Mouse (Mus musculus): ENCODE measurements around the gene Pde2a. TPM values are rescaled to one million over a fixed set of nuclear protein-coding genes. Genes with fewer than 3 reads are reported as not detected.
A peak's percentile ranks its signal among the peaks of the same experiment; 100 is the strongest.

The Pde2a gene
- polyA plus RNA-seq, 1 experiment from 2014 or later = 14.3 TPM

DNA sequence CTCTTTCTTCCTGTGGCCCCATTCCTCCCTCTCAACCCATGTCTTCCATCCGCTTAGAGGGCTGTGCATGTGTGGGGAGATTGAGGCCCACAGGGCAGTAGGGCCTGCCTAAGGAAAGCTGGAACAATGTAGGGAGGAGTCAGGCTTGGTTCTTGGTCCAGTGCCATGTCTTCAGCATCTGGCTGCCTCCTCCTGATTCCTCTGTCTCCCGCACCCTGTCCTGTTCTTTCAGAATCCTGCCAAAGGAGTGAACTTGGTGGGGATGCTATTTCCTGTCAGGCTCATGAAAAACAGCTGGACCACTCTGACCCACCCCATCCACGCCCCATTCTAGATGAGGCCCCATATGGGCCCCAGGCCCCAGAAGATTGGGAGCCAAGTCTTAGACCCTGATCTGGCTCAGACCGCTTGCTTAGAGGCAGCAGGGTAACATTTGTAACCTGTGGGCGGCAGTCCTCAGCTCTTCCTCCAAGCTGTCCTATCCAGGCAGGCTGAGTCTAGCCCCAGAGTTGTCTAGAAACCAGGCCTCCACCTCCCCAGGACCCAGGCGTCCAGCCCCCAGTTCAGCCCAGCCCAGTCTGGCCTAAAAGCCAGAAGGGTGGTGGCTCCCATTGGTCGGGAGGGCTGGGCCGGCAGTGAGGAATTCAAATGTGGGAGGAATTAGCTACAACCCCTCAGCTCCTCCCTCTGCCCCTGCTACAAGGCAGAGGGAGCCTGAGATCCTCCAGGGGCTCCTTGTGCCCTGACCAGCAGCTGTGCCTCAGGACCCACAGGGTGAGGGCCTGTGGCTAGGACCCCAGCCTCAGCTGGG lies 27.6 kb upstream of the Pde2a start:
- Histone ChIP-seq H3K36me3 (ENCODE audit: control insufficient read depth, insufficient read depth) (peaks cover 12% of the 10 kb centered on the region), H3K9ac (ENCODE audit: low read depth, low read length) (no peak overlapping the region), H3K9me3 (replicated peaks; ENCODE audit: control insufficient read depth, low read length) (no peaks in the 10 kb centered on the region), H3K27me3 (ENCODE audit: control insufficient read depth, insufficient read depth, low read depth, low read length) (no peaks in the 10 kb centered on the region), H3K4me3 (ENCODE audit: low read depth, low read length) (no peak overlapping the region), H3K27ac (ENCODE audit: low read length) (no peak overlapping the region), H3K4me2 (ENCODE audit: low read depth, low read length) (no peak overlapping the region), H3K4me1 (ENCODE audit: control insufficient read depth, low read depth, low read length) (no peaks in the 10 kb centered on the region)
- 56% methylated on average over 8 of the region's 8 CpGs for whole genome bisulfite sequencing (ENCODE audit: insufficient replicate concordance)
- ATAC-seq (ENCODE audit: low read depth) = peak; percentile 52

DNA sequence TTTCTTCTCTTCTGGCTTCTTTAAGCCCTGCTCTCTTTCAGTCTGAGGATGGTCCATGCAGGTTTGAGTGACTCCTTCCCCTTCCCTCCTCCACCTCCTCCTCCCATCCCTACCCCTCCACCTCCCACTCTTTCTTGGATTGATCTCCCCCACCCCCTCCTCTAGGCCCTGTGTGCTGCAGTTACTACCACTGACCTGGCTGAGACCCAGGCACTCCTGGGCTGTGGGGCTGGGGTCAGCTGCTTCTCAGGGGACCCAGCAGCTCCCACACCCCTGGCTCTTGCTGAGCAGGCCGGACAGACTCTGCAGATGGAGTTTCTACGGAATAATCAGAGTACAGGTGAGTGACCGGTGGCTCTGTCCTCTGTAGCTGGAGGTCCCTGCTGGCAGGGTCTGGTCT lies 26.9 kb upstream of the Pde2a start:
- Histone ChIP-seq H3K4me1 (ENCODE audit: control insufficient read depth, low read depth, low read length) (no peaks in the 10 kb centered on the region), H3K9me3 (replicated peaks; ENCODE audit: control insufficient read depth, low read length) (no peaks in the 10 kb centered on the region), H3K4me2 (ENCODE audit: low read depth, low read length) (no peak overlapping the region), H3K27ac (ENCODE audit: low read length) (no peak overlapping the region), H3K9ac (ENCODE audit: low read depth, low read length) (no peak overlapping the region), H3K4me3 (ENCODE audit: low read depth, low read length) (no peak overlapping the region), H3K36me3 (ENCODE audit: control insufficient read depth, insufficient read depth) (peaks cover 17% of the 10 kb centered on the region), H3K27me3 (ENCODE audit: control insufficient read depth, insufficient read depth, low read depth, low read length) (no peaks in the 10 kb centered on the region)
- 70% methylated on average over 3 of the region's 3 CpGs for WGBS (ENCODE audit: insufficient replicate concordance)
- no peak for ATAC-seq (ENCODE audit: low read depth)

- no peak for ATAC-seq (ENCODE audit: low read depth)
- no peak overlapping the region for H3K4me2 ChIP-seq (ENCODE audit: low read depth, low read length)
Measured at GRCm38 (mm10) chr7:101395471-101395870, 26.0 kb upstream of the Pde2a start.

DNA sequence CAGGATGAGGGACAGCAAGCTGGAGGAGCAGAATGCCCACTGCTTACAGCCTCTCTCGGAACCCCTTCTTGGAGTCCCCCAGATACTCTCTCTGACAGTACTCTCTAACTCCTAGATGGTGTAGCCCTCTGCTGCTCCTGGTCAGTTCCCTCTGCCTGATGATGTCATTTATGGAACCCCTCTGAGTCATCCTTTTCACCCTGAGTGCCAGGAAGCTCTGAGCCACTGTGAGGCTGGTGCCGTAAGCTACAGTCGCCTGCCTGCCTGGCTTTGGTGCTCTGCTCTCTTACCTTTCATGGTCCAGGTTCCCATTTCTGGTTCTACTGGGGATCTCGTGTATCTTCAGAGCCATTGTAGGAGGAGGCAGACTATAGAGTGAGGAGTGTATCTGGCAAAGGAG lies 24.3 kb upstream of the Pde2a start:
- H3K36me3 ChIP-seq (ENCODE audit: control insufficient read depth, insufficient read depth) = peaks cover 17% of the 10 kb centered on the region
- H3K27ac ChIP-seq (ENCODE audit: low read length) = no peak overlapping the region
- no peak for ATAC-seq (ENCODE audit: low read depth)
- H3K27me3 ChIP-seq (ENCODE audit: control insufficient read depth, insufficient read depth, low read depth, low read length) = no peaks in the 10 kb centered on the region
- no peaks in the 10 kb centered on the region for H3K9me3 ChIP-seq (replicated peaks; ENCODE audit: control insufficient read depth, low read length)
- H3K4me3 ChIP-seq (ENCODE audit: low read depth, low read length) = no peak overlapping the region
- no peak overlapping the region for H3K4me2 ChIP-seq (ENCODE audit: low read depth, low read length)
- no peak overlapping the region for H3K9ac ChIP-seq (ENCODE audit: low read depth, low read length)
- no peaks in the 10 kb centered on the region for H3K4me1 ChIP-seq (ENCODE audit: control insufficient read depth, low read depth, low read length)
- 76% methylated on average over 4 of the region's 4 CpGs for WGBS (ENCODE audit: insufficient replicate concordance)

More at GRCm38 (mm10) chr7:101395471-101395870, 26.0 kb upstream of the Pde2a start:
- Histone ChIP-seq H3K4me1 (ENCODE audit: control insufficient read depth, low read depth, low read length) (no peaks in the 10 kb centered on the region), H3K9ac (ENCODE audit: low read depth, low read length) (no peak overlapping the region), H3K9me3 (replicated peaks; ENCODE audit: control insufficient read depth, low read length) (no peaks in the 10 kb centered on the region), H3K27me3 (ENCODE audit: control insufficient read depth, insufficient read depth, low read depth, low read length) (no peaks in the 10 kb centered on the region), H3K27ac (ENCODE audit: low read length) (no peak overlapping the region), H3K4me3 (ENCODE audit: low read depth, low read length) (no peak overlapping the region), H3K36me3 (ENCODE audit: control insufficient read depth, insufficient read depth) (peaks cover 17% of the 10 kb centered on the region)
- 72% methylated on average over 2 of the region's 2 CpGs for WGBS (ENCODE audit: insufficient replicate concordance)

DNA sequence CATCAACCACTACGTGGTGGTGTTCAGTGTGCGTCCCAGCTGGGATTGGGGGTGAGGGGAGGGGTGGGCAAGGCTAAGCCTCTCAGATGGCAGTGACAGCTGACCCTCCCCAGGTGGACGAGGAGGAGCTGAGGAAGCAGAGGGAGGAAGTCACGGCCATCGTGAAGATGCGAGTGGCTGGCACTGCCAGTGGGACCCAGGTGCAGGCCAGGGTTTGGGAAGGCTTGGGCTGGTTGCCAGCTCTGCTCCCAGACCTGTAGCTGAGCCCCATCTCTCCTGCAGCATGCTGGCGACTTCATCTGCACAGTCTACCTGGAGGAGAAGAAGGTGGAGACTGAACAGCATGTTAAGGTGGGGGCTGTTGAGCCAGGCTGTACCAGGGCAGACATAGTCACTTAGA lies 20.0 kb upstream of the Pde2a start:
- H3K36me3 ChIP-seq (ENCODE audit: control insufficient read depth, insufficient read depth) = peaks cover 24% of the 10 kb centered on the region
- no peak for ATAC-seq (ENCODE audit: low read depth)

GRCm38 (mm10) chr7:101403831-101404230 lies 17.7 kb upstream of the Pde2a start:
- Histone ChIP-seq H3K4me1 (ENCODE audit: control insufficient read depth, low read depth, low read length) (no peaks in the 10 kb centered on the region), H3K9ac (ENCODE audit: low read depth, low read length) (no peak overlapping the region), H3K4me3 (ENCODE audit: low read depth, low read length) (no peak overlapping the region), H3K27me3 (ENCODE audit: control insufficient read depth, insufficient read depth, low read depth, low read length) (no peaks in the 10 kb centered on the region), H3K9me3 (replicated peaks; ENCODE audit: control insufficient read depth, low read length) (no peaks in the 10 kb centered on the region), H3K36me3 (ENCODE audit: control insufficient read depth, insufficient read depth) (peaks cover 23% of the 10 kb centered on the region), H3K27ac (ENCODE audit: low read length) (no peak overlapping the region), H3K4me2 (ENCODE audit: low read depth, low read length) (no peak overlapping the region)
- 88% methylated on average over 5 of the region's 5 CpGs for WGBS (ENCODE audit: insufficient replicate concordance)
- ATAC-seq (ENCODE audit: low read depth) = no peak

More for the DNA sequence above, 20.0 kb upstream of the Pde2a start:
- H3K9me3 ChIP-seq (replicated peaks; ENCODE audit: control insufficient read depth, low read length) = no peaks in the 10 kb centered on the region
- H3K27ac ChIP-seq (ENCODE audit: low read length) = no peak overlapping the region
- no peaks in the 10 kb centered on the region for H3K4me1 ChIP-seq (ENCODE audit: control insufficient read depth, low read depth, low read length)
- WGBS (ENCODE audit: insufficient replicate concordance) = 68% methylated on average over 7 of the region's 7 CpGs
- no peak overlapping the region for H3K4me2 ChIP-seq (ENCODE audit: low read depth, low read length)
- H3K9ac ChIP-seq (ENCODE audit: low read depth, low read length) = no peak overlapping the region
- no peak overlapping the region for H3K4me3 ChIP-seq (ENCODE audit: low read depth, low read length)
- no peaks in the 10 kb centered on the region for H3K27me3 ChIP-seq (ENCODE audit: control insufficient read depth, insufficient read depth, low read depth, low read length)

- no peak within 1 kb of the TSS for H3K4me2 ChIP-seq (ENCODE audit: low read depth, low read length)
- peaks cover 12% of the 10 kb centered on the region for H3K36me3 ChIP-seq (ENCODE audit: control insufficient read depth, insufficient read depth)
- no peak for ATAC-seq (ENCODE audit: low read depth)
- no peak within 1 kb of the TSS for H3K9ac ChIP-seq (ENCODE audit: low read depth, low read length)
- H3K27me3 ChIP-seq (ENCODE audit: control insufficient read depth, insufficient read depth, low read depth, low read length) = no peaks in the 10 kb centered on the region
- H3K4me1 ChIP-seq (ENCODE audit: control insufficient read depth, low read depth, low read length) = peaks cover 11% of the 10 kb centered on the region
- no peak within 1 kb of the TSS for H3K4me3 ChIP-seq (ENCODE audit: low read depth, low read length)
- no peak within 1 kb of the TSS for H3K27ac ChIP-seq (ENCODE audit: low read length)
- H3K9me3 ChIP-seq (replicated peaks; ENCODE audit: control insufficient read depth, low read length) = no peaks in the 10 kb centered on the region
- WGBS (ENCODE audit: insufficient replicate concordance) = 58% methylated on average over 11 of the region's 11 CpGs
Measured at GRCm38 (mm10) chr7:101410267-101410936, 11.1 kb upstream of the Pde2a start, which contains the start of gene Gm45837. Gene Gm45837, plus strand, starts transcription at chr7:101410886.

GRCm38 (mm10) chr7:101412796-101413195 lies 8.7 kb upstream of the Pde2a start:
- peaks cover 4% of the 10 kb centered on the region for H3K27me3 ChIP-seq (ENCODE audit: control insufficient read depth, insufficient read depth, low read depth, low read length)
- peaks cover 15% of the 10 kb centered on the region for H3K4me1 ChIP-seq (ENCODE audit: control insufficient read depth, low read depth, low read length)
- ATAC-seq (ENCODE audit: low read depth) = 0 out of 2 replicates have a peak, but pooled peaks have one; percentile 22
- H3K4me2 ChIP-seq (ENCODE audit: low read depth, low read length) = no peak overlapping the region
- H3K27ac ChIP-seq (ENCODE audit: low read length) = no peak overlapping the region
- H3K9ac ChIP-seq (ENCODE audit: low read depth, low read length) = no peak overlapping the region
- H3K36me3 ChIP-seq (ENCODE audit: control insufficient read depth, insufficient read depth) = peaks cover 12% of the 10 kb centered on the region
- H3K9me3 ChIP-seq (replicated peaks; ENCODE audit: control insufficient read depth, low read length) = no peaks in the 10 kb centered on the region
- no peak overlapping the region for H3K4me3 ChIP-seq (ENCODE audit: low read depth, low read length)

DNA sequence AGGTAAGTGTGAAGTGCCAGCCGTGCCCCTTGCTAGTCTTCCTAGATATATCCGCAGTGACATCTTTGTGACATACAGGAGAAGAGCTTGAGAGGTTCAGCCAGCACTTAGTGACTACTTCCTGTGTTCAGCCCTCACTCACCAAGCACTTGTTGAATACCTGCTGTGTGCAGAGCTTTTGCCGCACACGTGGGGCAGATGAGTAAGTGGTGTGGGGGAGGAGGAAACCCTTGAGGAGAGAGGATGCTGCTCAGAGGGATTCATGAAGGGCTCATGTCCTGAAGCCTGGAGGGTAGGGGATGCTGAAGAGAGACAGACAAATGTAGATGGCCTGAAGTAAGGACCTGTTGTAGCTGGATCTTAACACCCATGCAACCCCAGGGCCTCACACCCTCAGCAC lies 7.3 kb upstream of the Pde2a start:
- no peaks in the 10 kb centered on the region for H3K9me3 ChIP-seq (replicated peaks; ENCODE audit: control insufficient read depth, low read length)
- WGBS (ENCODE audit: insufficient replicate concordance) = 66% methylated on average over 4 of the region's 4 CpGs

More for the DNA sequence above, 7.3 kb upstream of the Pde2a start:
- Histone ChIP-seq H3K36me3 (ENCODE audit: control insufficient read depth, insufficient read depth) (peaks cover 1% of the 10 kb centered on the region), H3K4me1 (ENCODE audit: control insufficient read depth, low read depth, low read length) (peaks cover 15% of the 10 kb centered on the region), H3K27ac (ENCODE audit: low read length) (no peak overlapping the region), H3K9ac (ENCODE audit: low read depth, low read length) (no peak overlapping the region), H3K4me3 (ENCODE audit: low read depth, low read length) (no peak overlapping the region), H3K27me3 (ENCODE audit: control insufficient read depth, insufficient read depth, low read depth, low read length) (peaks cover 6% of the 10 kb centered on the region), H3K4me2 (ENCODE audit: low read depth, low read length) (no peak overlapping the region)
- ATAC-seq (ENCODE audit: low read depth) = no peak
